Mouse (Mus musculus): ENCODE measurements around the gene Tor2a.

DNA sequence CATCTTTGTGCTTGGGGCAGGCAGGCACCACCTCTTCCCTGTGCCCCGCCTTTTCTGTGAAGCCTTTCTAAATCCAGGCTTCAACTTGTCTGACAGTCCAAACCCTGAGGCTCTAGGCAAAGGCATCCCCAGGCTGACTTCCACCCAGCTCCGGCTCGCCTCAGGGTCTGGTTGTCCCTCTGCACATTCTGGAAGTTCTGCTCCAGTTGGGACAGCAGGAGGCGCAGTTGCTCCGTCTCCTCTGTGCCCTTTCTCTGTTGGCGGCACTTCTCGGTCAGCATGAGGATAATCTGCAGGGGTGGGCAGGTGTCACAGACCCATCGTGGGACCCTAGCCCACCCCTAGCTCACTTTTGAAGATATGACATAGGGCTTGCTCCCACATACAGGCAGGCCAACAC, 22.1 kb downstream of the Tor2a start:
- TF ChIP-seq CTCF (IDR thresholded peaks at IDR 0.05; ENCODE audit: borderline replicate concordance, insufficient read depth, low read length) = peak; percentile 88
- no peak for TF ChIP-seq POLR2A (IDR thresholded peaks at IDR 0.05; ENCODE audit: low read depth, low read length)

Measured in embryonic fibroblast, embryonic 13.5 days (primary cell).